Mouse (Mus musculus) thymus, adult 2 months (tissue): ENCODE measurements around the gene Gm20388. TPM values are rescaled to one million over a fixed set of nuclear protein-coding genes. Genes with fewer than 3 reads are reported as not detected.

Experiments used
- DNase-seq: peaks from one replicate; pipeline ENCODE4 v3.0.0; 2021
- H3K27ac ChIP-seq: fragments of 200-500 bp; 2 replicates; pipeline ENCODE4 v1.5.1; 2012; ENCODE audit warnings: low read length, control low read depth; ENCODE audit not compliant: control insufficient read depth, insufficient read depth
- H3K27me3 ChIP-seq: fragments of 200-500 bp; 2 replicates; pipeline ENCODE4 v1.6.1; 2012; ENCODE audit warnings: mild to moderate bottlenecking, low read length, moderate library complexity, mixed read lengths; ENCODE audit not compliant: control insufficient read depth, insufficient read depth
- H3K36me3 ChIP-seq: fragments of 200-500 bp; 2 replicates; pipeline ENCODE4 v1.6.1; 2012; ENCODE audit warnings: mild to moderate bottlenecking, low read length, moderate library complexity; ENCODE audit not compliant: control insufficient read depth, insufficient read depth
- H3K4me1 ChIP-seq: fragments of 200-500 bp; replicated peaks from 2 replicates; pipeline ENCODE4 v1.6.1; 2012; ENCODE audit warnings: low read length; ENCODE audit not compliant: control insufficient read depth, insufficient read depth
- H3K4me3 ChIP-seq: fragments of 200-500 bp; 2 replicates; pipeline ENCODE4 v1.5.1; 2012; ENCODE audit warnings: mild to moderate bottlenecking, low read length, control low read depth, moderate library complexity; ENCODE audit not compliant: control insufficient read depth, insufficient read depth
- CTCF ChIP-seq: fragments of 200-500 bp; IDR thresholded peaks from 2 replicates; pipeline ENCODE4 v1.5.1; 2012; ENCODE audit warnings: mild to moderate bottlenecking, control low read depth, low read length, moderate library complexity, borderline replicate concordance; ENCODE audit not compliant: control insufficient read depth, poor library complexity, insufficient read depth; ENCODE audit errors: extremely low read depth
- POLR2A ChIP-seq: fragments of 200-500 bp; IDR thresholded peaks from 2 replicates; pipeline ENCODE4 v1.6.1; 2012; ENCODE audit warnings: mild to moderate bottlenecking, low read length, control low read depth, moderate library complexity; ENCODE audit not compliant: control insufficient read depth, poor library complexity, insufficient read depth; ENCODE audit errors: extremely low read depth
- WGBS: fragments of 180-500 bp; shearing (Covaris S2); methylation state at CpG from one replicate; pipeline ENCODE4 v1.1.7; 2018; 5-methylcytosine and 5-hydroxymethylcytosine counted together
- polyA plus RNA-seq: library from polyadenylated mRNA; depleted of rRNA; stranded (reverse); fragments of >200 nt; gene quantifications from 2 replicates; pipeline ENCODE4 v1.2.3, GENCODE M21; 2012

The Gm20388 gene
- polyA plus RNA-seq, 1 experiment = 103 TPM

DNA sequence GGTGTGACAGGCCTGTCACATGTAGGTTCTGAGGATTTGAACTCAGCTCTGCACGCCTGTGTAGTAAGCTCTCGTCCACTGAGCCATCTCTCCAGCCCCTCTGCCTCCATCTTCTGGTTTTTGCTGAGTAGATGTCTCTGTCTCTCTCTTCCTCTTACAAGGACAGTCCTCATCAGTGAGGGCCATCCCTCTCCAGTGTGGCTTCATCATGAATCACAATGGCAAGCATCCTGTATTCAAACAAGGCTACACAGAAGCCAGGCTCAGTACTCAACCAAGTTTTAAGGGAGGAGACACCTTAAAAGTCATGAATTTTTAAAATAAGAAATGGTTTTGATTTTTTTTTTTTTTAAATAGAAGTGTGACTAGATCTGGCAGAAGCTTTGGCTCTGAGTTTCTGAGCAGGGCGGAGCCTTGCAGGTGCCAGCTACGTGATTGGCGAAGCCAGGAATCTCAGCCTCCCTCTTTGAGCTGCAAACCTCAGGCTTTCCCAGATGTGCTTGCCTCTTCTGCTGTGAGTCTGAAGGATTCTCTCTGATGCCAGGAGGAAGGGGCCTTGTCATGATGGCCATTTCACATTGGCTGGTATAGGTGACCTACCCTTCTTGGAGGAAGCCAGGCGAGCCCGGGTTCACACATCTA, 2206.2 kb downstream of the Gm20388 start:
- WGBS = 80% methylated on average over 7 of the region's 7 CpGs
- TF ChIP-seq CTCF (no peak), POLR2A (no peak)
- Histone ChIP-seq H3K4me3 (no peak overlapping the region), H3K27me3 (no peaks in the 10 kb centered on the region; the same call in 1 of the 2 replicates), H3K4me1 (peaks cover 17% of the 10 kb centered on the region), H3K27ac (no peak overlapping the region), H3K36me3 (no peaks in the 10 kb centered on the region)
- DNase-seq = no peak

DNA sequence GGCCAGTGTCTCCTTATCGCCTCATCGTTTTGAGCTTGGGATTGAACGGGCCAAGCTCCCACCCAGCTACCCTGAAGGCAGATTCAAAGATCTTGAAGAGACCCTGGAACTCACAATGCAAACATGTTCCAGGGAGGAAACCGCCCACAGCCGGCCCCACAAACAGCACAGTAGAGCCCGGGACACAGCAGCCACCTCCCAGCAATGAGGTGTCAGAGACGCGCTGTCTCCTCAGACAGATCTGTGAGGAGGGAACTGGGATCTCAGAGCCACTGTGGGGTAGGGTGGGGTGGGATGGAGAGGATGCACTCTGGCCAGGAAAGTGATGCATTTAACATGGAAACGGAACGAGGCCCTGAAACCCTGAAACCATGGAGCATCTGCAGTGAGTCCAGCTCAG, 2207.5 kb downstream of the Gm20388 start:
- H3K36me3 ChIP-seq = no peaks in the 10 kb centered on the region
- 0 out of 2 replicates have a peak, but pooled peaks cover 6% of the 10 kb centered on the region for H3K4me1 ChIP-seq
- 96% methylated on average over 10 of the region's 10 CpGs for WGBS
- TF ChIP-seq CTCF = no peak
- TF ChIP-seq POLR2A = no peak
- no peak overlapping the region for H3K4me3 ChIP-seq
- DNase-seq = no peak
- H3K27ac ChIP-seq = no peak overlapping the region
- no peaks in the 10 kb centered on the region for H3K27me3 ChIP-seq

DNA sequence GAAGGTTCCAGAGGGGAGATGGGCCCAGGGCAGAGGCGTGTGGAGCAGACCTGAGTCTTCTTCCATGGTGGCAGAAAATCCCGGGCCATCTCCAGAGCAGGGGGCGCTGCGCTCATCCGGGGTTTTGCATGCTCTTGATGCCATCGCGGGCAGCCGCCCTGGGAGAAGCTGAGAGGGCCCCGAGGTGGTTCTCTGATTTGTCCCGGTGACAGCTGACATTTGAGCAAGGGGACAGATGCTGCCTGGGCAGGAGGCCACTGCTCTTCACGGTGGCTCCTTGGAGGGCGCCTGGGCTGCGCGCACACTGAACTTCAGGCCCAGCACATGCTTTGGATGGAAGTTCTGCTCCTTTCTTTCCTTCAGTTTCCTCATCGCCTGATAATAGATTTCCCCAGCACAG, 2207.9 kb downstream of the Gm20388 start:
- Histone ChIP-seq H3K27ac (no peak overlapping the region), H3K4me3 (no peak overlapping the region), H3K27me3 (no peaks in the 10 kb centered on the region), H3K36me3 (no peaks in the 10 kb centered on the region), H3K4me1 (0 out of 2 replicates have a peak, but pooled peaks cover 6% of the 10 kb centered on the region)
- 93% methylated on average over 15 of the region's 15 CpGs for WGBS
- no peak for DNase-seq
- TF ChIP-seq POLR2A (no peak), CTCF (no peak)

DNA sequence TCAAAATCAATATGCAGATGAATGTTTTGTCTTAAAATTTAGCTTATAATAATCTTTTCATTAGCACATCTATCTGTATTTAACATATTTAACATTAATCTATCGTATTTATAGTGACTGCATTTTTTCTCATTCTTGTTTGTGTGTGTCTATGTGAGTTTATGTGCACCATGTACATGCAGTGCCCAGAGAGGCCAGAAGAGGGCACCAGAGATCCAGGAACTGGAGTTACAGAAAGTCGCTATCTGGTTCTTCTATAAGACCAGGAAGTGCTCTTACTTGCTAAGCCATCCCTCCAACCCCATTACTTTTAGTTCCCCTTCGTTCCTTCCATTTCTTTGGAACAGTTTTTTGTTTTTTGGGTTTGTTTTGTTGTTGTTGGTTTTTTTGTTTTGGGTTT, 2213.7 kb downstream of the Gm20388 start:
- H3K4me1 ChIP-seq = no peaks in the 10 kb centered on the region
- H3K4me3 ChIP-seq = no peak overlapping the region
- 99% methylated on average over 3 of the region's 3 CpGs for WGBS
- no peaks in the 10 kb centered on the region for H3K36me3 ChIP-seq
- no peak overlapping the region for H3K27ac ChIP-seq
- H3K27me3 ChIP-seq = no peaks in the 10 kb centered on the region
- DNase-seq = no peak
- TF ChIP-seq CTCF (no peak), POLR2A (no peak)

GRCm38 (mm10) chr8:122126659-122127058, 2216.0 kb downstream of the Gm20388 start:
- DNase-seq = no peak
- 95% methylated on average over 8 of the region's 8 CpGs for WGBS
- TF ChIP-seq CTCF (no peak), POLR2A (no peak)
- Histone ChIP-seq H3K4me1 (no peaks in the 10 kb centered on the region), H3K36me3 (no peaks in the 10 kb centered on the region), H3K27me3 (no peaks in the 10 kb centered on the region), H3K27ac (no peak overlapping the region), H3K4me3 (no peak overlapping the region)

DNA sequence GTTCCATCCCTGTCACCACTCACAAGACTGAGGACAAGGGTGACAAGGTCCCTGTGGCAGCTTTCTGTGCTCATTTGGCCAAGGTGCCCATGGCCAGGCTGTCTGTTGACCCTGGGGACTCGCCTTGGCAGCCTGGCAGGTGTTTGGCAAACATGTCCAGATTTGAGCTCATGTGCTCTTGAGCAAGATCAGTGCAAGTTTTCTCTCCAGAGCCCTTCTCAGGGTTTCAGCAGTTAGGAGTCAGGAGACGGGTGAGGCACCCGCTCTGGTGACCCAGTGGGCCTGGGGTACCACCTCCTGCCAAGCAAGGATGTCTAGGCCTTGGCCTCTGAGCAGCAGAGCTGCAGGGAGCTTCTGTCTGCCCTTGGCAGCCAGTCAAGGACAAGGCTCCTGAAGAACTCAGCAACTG, 2223.5 kb downstream of the Gm20388 start:
- TF ChIP-seq CTCF (no peak), POLR2A (no peak)
- Histone ChIP-seq H3K27me3 (no peaks in the 10 kb centered on the region), H3K27ac (no peak overlapping the region), H3K4me1 (no peaks in the 10 kb centered on the region), H3K4me3 (no peak overlapping the region), H3K36me3 (no peaks in the 10 kb centered on the region)
- WGBS = 95% methylated on average over 3 of the region's 3 CpGs
- no peak for DNase-seq

DNA sequence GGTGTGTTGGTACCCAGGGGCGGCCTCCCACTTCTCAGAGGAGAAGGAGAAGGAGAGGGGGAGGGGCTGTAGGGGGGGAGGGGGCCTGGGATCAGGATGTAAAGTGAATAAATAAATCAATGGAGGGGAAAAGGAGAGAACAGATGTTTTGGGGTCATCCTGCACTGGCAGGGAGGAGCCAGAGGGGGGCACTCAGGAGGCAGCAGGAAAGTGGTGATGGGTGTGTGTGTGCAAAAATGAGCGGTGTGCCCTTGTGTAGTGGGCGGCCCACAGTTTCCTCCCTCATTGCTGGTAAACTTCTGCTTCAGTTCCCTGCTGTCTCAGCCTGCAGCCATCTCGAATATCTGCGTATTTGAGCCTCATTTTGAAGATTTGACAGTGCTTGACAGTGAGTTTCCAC, 2224.9 kb downstream of the Gm20388 start:
- H3K27me3 ChIP-seq = no peaks in the 10 kb centered on the region
- WGBS = 21% methylated on average over 5 of the region's 5 CpGs
- no peaks in the 10 kb centered on the region for H3K36me3 ChIP-seq
- H3K4me3 ChIP-seq = no peak overlapping the region
- DNase-seq = peak; percentile 10
- TF ChIP-seq POLR2A (no peak), CTCF (no peak)
- H3K4me1 ChIP-seq = no peaks in the 10 kb centered on the region
- no peak overlapping the region for H3K27ac ChIP-seq
